25 mouse cellular contexts compared by ENCODE assay signal in the genomic region with DNA sequence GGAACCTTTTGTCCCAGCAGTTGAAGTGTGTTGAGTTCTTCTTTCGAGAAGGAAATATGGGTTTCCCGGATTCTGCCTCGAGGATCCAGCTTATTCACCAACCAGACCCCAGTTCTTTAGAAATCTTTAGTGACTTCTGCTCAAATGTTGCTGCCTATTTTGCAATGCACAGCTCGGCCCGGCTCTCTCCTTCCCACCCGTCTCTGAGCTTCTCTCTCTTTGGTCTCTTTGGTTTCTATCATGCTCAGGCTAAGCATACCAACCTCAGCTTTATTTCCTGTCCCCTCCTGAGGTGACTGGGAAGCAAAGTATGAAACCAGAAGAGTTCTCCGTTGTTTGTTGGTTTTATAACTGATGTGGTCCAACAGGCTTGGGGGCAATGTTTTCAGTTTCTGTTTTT. TPM values are rescaled to one million over a fixed set of nuclear protein-coding genes. Genes with fewer than 3 reads are reported as not detected.
"Had no signal": no experiment of that assay in that cellular context is flagged by ENCODE, and none has a peak within 500 bp of the region (broad histone marks: within the 10 kb centered on the region; RNA-seq: fewer than 3 reads in every experiment).

No protein-coding gene starts in this region.

- ATAC-seq: intestine, postnatal 0 days; midbrain, embryonic 13.5 days; midbrain, embryonic 16.5 days had no signal

- H3K4me3 ChIP-seq: layer of hippocampus, adult 2 months; limb, embryonic 10.5 days; limb, embryonic 13.5 days; liver, embryonic 13.5 days; megakaryocyte, embryonic 14.5 days; midbrain, embryonic 10.5 days; midbrain, embryonic 13.5 days; myocyte; neural tube, embryonic 13.5 days had no signal

- H3K4me1 ChIP-seq: limb, embryonic 10.5 days; limb, embryonic 13.5 days; liver, embryonic 13.5 days; midbrain, embryonic 13.5 days; neural tube, embryonic 13.5 days had no signal

- H3K9me3 ChIP-seq: limb, embryonic 10.5 days; limb, embryonic 13.5 days; liver, embryonic 13.5 days; megakaryocyte, embryonic 14.5 days; midbrain, embryonic 10.5 days; midbrain, embryonic 13.5 days; neural tube, embryonic 13.5 days had no signal

- H3K36me3 ChIP-seq: limb, embryonic 10.5 days; limb, embryonic 13.5 days; liver, embryonic 13.5 days; midbrain, embryonic 10.5 days; midbrain, embryonic 13.5 days; neural tube, embryonic 13.5 days had no signal

- H3K27ac ChIP-seq: layer of hippocampus, adult 2 months; limb, embryonic 10.5 days; limb, embryonic 13.5 days; liver, embryonic 13.5 days; midbrain, embryonic 10.5 days; midbrain, embryonic 13.5 days; neural tube, embryonic 13.5 days had no signal

- H3K27me3 ChIP-seq: limb, embryonic 13.5 days; liver, embryonic 13.5 days; midbrain, embryonic 13.5 days; neural tube, embryonic 13.5 days had no signal

- DNase-seq: kidney, adult 2 months; kidney, postnatal 14 days; kidney, postnatal 4 days; layer of hippocampus, postnatal 36 days; liver; liver, embryonic 13.5 days; lung, adult 2 months; lung, postnatal 14 days; lung, postnatal 4 days; retina, postnatal 1 day; thymus, adult 18-20 months; thymus, postnatal 36 days had no signal

RNA-seq across cellular contexts. Expression of gene Btbd16, which starts 42.4 kb away (rescaled TPM):
- total RNA-seq: neutrophil, adult 5-6 weeks had no signal
- polyA plus RNA-seq: intestine, postnatal 0 days; kidney, embryonic 16.5 days; limb, embryonic 10.5 days; liver, embryonic 13.5 days; lung, adult 2 months; lung, embryonic 16.5 days; midbrain, embryonic 10.5 days; midbrain, embryonic 13.5 days; midbrain, embryonic 16.5 days; myocyte had no signal
